Mouse (Mus musculus) right cerebral cortex, adult 2 months (tissue): ENCODE measurements around the gene Mpzl2.
"Not testable (repeated sequence)": the region's sequence is repeated elsewhere in the genome, so short reads cannot be mapped to it uniquely, and the experiment has no call there.

ENCODE experiments used
- DNase-seq, 2 experiments: peaks; one replicate each; pipeline ENCODE4 v3.0.0; 2021 to 2022; ENCODE audit warnings: low spot score in 2 of 2

Gene Mpzl2

DNA sequence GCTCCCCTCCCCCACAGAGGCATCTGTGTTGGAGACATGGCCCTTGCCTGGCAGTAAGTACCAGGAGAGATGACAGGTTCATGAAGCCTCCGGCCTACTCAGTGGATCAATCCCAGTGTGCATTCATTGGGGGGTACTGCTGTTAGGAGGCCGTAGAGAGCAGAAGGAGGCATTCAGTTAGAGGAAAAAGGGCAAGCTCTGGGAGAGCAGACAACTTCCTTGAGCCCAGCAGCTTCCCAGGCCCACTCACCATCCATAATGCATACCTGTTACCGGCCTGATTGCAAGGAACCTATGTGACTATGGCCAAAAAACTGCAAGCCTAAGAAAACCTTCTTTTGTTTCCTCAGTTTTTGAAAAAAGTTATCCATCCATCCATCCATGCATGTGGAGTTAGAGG, 5.1 kb upstream of the Mpzl2 start:
- DNase-seq: no peak

DNA sequence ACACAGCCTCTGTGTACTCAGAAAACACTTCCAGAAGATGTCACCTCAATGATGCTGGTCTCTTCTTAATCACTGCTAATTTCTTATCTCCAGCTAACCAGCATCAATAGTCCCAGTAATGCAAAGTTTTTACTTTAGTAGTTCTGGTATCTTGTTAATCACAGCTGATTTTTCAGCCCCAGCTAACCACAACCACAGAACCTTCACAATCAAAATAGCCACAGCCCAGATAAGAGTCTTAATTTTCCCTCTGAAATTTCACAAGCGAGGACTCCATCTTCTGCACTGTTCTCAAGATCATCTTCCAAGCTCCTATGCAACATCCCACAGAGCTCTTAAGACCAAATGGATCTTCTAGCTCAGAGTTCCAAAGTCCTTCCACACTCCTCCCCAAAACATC, 1.8 kb upstream of the Mpzl2 start:
- DNase-seq: not testable (repeated sequence)

DNA sequence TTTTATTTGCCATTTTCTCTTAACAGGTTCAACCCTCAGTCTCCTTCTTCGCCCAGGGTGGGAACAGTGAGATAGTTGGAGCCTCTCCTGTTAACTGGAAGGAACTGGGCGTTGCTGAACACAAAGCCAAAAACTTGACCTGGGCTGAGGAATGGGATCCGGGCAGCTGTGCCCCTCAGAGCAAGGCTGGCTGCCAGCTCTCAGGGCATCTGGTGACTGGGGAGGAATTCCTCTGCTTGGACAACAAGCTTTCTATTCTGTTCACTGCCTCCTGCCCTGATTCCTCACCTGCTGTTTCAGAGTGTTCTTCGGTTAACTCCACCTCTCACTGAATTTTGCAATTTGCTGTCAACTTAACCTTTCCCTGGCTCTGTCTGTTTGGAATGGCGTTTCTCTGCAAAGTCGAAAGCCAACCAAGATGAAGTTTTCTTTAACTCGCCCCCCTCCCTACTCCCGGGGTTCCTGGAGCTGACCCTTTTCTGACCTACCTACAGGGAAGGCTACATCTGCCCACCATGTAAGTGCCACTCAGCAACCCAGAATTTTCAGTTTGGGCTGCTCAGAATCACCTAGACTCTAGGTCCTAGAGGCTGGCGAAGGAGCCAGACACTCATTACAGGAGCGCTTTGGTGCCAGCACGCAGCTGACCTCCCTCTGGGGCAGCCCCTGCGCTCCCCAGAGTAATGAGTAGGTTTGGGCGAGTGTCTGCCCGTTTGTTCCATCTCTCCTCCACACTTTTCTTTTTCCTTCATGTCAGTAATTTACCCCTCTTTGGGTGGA, 657 bp downstream of the Mpzl2 start:
- no peak for DNase-seq

DNA sequence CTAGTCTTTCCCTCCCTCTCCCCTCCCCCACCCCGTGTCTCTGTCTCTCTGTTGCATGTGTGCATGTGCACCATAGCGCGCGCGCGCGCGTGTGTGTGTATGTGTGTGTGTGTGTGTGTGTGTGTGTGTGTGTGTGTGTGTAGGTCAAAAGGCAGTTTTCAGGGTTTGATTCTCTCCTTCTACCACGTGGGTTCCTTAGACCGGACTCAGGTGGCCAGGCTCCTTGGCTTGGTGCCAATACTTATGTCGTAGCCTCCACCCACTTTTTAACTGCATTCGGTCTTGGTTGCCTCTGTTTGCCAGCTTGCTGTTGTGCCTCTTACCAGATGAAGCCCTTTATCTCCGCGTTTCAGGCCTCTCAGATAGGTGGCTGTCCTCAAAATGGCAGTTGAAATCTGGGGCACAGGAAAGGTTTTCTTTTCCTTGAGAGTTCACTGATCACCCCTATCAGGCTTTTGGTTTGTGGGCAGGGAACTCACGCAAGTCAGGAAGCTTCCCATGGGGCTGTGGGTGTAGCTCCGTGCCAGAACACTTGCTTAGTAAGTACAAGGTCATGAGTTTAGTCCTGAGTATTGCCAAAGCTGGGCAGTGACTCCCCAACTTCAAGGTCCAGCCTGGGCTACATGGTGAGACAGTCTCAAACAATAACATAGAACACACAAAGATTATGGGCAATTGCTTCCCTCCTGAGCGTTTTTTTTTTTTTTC, 1.7 kb downstream of the Mpzl2 start:
- no peak for DNase-seq

DNA sequence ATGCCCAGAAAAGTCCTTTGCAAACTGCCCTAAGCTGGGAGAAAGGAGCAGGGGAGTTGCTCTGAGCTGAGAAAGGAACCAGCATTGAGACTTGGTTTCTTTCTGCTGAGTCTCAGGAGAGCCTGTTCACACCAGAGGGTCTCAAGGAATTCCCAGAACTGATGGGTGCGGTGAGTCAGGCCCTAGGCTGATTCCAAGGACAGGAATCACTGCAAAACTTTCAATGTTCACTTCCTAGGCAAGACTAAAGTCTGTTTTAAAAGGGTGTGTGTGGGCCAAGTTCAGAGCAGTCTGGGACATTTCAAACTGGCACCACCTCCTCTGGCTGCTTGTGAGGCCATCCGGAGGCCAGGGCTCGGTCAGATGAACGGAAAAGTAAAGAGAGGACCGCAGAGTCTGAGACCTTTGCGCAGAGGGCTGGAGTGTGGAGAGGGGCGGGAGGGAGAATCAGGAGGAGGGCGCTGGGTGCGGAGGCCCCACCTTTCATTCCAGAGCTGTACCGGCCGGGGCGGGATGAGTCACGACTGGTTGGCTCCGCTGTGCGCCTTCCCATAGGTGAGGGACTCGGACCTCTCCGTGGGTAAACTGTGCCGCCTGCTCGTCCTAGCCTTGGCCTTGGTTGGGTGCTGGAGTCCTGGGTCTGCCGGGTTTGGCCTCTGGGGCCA, 2.6 kb downstream of the Mpzl2 start:
- no peak for DNase-seq

DNA sequence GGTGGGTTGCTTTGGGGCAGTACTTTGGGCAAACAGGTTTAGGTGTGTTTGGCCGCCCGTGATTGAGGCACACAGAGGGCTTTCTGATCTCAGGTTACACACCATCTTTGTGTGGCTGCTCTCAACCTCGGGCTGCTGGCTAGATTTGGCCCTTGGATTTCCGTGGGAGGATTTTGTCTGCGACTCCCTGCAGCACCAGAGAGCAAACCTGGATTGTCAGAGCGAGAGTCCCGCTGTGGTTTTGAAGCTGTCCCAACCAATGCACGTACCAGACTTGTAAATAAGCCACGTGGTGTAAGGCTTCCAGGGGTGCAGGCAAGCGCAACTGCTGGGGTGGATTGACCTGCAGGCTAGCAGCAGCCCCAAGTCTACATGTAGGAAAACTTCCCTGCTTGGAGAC, 3.3 kb downstream of the Mpzl2 start:
- DNase-seq: no peak

DNA sequence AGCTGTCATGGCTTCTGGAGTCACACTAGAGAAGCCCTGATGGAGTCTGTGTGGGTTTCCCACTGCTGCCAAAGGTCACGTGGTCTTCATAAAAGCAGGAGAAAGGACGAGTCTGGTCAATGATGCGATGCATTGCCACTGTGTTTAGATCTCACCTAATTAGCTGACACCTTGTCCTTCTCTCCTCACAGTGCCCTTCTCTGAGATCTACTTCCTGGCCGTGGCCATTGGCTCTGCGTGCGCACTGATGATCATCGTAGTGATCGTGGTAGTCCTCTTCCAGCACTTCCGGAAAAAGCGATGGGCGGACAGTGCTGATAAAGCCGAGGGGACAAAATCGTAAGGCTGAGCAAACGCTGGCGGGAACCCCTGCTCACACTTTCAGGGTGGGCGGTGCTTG, 7.4 kb downstream of the Mpzl2 start:
- DNase-seq: no peak

DNA sequence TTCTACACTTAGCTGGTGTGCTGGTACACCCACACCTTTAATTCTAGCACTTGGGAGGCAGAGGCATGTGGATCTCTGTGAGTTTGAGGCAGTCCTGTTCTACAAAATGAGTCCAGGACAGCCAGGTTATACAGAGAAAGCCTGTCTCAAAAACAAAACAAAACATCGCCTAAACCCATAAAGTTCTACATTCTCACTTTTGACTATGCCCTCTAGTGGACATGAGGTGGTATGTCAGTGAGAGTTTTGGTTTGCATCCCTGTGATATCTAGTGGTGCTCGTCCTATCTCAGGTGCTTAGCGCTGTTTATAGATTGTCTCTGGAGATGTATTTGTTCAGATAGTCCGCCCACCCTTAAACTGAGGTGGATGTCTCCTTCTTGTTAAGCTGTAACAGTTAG, 8.9 kb downstream of the Mpzl2 start:
- peak; percentile 14 to 25 for DNase-seq

DNA sequence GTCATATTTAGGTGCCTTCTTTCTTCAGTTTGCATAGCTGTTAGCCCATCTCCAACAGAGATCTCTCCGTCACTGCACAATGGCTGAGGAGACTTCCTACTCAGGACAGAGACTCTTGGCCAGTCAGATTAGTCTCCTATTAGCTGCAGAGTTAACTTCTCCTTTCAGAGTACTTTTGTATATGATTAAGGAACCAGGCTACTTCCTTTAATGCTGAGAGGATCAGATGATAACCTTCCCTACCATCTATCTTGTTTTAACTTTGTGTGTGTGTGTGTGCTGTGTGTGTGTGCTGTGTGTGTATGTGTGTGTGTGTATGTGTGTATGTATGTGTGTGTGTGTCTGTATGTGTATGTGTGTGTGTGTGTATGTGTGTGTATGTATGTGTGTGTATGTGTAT, 10.1 kb downstream of the Mpzl2 start:
- DNase-seq: no peak

DNA sequence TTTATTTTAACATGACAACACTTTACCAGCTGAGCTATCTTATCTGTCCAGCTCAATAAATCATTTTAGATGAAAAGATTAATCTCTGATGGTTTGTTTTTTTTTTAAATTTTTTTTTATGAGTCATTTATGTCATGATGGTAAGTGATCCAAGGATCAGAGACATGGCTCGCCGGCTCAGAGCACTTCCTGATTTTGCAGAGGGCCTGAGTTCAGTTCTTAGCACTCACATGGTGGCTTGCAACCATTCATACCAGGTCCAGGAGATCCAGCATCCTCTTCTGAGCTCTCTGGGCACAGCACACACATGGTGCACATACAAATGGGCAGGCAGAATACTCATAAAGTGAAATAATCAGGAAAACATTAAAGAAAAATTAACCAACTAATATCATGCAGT, 10.7 kb downstream of the Mpzl2 start:
- DNase-seq: no peak

DNA sequence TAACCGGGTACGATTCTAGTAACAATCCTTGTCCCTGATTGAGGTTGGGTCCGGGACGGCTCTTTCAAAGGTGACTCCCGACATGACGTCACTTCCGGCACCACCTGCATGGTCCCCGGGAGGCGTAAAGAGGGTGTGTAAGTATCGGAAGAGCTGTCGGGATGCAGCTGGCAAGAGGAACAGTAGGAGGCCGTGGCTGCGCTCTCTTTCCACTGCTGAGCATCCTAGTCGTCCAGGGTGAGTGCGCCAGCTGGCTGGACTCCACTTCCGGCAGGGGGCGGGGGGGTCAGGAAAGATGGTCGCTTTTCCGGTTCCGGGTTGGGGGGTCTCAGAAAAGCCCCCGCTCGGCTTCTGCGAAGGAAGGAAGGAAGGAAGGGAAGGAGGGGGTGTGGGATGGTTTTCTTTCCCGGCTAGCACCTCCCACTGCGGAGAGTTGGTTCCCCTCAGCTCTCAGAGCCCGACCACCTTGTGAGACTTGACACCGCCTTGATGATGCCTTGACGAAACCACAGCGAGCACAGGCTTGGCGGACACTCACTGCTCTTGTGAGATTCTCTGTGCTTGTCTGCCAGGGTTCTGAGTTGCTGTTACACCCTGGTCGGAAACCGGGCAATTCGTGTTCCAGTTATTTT, 15.6 kb downstream of the Mpzl2 start, which contains the start of gene Mpzl3:
TSS of gene Mpzl3 (plus strand) at position 105 of the 632 bp plus-strand sequence.
- DNase-seq: peak; percentile 85 to 91

DNA sequence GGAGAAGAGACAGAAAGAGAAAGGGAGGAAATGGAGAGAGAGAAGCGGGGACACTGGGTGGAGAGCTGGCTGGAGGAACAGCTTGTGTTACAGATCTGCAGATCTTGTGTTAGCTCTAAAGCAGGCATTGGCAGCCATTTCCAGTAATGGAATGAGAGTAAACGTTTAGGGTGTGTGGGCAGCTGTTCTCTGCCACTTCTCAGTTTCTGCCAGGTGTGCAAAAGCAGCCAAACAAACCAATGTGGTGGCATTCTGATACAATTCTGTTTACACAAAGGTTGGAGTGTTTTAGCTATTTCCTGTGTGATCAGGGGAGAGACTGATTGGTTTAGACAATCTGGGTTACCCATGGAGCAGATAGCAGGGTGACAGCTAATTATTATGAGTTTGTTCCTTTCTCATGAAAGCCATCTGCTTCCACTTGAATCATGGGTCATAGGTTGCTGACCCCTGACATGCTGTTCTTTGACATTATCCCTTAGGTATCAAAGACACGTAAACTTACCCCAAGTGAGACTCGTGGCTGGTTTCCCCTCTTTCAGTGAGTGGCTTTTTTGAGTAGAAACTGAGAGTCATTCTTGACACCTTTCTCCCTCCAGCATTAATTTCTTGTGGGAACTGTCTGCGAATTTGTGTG, 18.8 kb downstream of the Mpzl2 start:
- DNase-seq: no peak

DNA sequence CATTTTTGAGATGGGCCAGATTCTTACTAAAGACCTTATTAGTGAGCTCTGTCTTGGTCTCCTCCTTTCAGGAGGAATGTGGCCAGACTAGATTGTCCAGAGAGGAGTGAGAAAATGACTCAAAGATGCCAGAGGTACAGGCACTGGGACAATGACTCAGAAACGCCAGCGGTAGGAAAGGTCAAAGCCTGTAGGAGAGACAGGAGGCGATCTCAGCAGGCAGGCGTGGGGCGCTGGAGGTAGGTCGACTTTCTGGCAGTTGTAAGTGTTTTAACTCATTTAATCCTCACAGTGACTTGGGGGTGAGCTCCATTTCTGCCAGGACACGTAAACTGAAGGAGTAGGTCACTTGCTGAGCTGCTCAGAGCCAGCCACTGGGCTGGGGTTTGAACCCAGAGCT, 20.6 kb downstream of the Mpzl2 start:
- no peak for DNase-seq

DNA sequence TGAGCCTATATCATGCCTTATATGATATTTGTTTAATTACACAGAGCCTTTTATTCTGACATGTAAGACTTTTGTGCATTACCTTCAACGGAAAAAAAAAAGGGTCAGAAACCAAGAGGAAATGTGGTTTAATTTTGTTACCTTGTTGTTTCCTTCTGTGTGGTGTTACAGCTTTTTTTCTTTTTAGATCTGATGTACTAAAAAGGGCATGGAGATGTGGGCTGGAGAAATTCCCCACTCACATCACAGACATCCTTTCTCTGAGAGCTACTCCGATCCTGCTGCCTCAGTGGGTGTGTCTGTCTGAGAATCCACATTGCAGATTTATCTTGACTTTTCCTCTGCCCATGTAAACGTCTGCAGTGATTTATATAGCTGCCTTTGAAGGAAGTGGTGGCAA, 23.1 kb downstream of the Mpzl2 start:
- no peak for DNase-seq

DNA sequence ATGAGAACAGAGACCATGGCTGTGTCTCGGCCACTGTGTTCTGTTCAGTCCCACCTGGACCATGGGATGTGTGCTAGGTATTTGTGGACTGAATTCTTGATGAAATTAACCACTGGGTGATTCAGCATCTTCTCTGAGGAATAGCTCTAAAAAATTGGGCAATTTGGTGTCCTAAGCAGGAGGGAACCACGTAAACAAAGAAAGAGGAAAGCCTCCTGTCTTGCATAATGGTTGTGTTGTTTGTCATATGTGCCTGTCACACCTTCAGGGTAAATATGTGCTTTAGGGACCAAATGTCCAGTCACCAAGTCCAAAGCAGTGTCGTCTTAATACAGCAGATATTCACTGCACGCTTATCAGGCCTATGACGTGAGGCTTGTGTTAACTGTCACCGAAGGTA, 24.8 kb downstream of the Mpzl2 start:
- DNase-seq: no peak

DNA sequence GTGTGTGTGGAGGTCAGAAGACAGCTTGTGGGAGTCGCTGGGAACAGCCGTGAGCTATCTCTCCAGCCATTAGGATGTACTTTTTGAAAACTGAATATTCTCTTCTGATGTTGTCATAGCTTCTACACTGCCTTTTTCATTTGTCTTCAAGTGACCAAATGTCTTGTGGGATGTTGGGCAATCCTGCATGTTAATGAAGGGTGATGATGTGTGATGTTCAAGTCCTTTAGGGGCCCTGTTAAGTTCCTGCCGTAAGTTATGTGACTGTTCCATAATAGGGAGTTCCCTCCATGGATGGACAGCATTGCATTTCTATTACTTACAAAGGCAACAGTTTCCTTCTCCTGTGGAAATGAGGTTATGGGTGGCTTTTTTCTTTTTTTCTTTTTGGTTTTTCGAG, 27.1 kb downstream of the Mpzl2 start:
- no peak for DNase-seq

DNA sequence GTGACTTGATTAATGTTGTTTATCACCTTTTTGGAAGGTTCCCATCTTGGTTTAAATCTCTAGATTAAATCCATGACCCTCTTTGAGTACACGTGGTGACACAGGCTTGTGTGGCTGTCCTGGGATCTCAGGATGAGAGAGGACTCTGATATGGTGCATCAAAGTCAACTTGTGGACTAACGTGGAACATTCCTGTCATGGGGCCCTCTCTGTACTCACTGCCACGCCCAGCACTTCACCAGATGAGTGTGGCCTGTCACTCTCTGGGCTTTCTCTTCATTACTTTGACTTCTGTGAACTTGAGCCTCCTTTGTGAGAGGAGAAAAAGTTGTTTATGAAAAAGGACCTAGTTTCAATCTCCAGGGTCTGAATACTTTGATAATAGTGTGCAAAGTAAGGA, 32.2 kb downstream of the Mpzl2 start:
- no peak for DNase-seq

DNA sequence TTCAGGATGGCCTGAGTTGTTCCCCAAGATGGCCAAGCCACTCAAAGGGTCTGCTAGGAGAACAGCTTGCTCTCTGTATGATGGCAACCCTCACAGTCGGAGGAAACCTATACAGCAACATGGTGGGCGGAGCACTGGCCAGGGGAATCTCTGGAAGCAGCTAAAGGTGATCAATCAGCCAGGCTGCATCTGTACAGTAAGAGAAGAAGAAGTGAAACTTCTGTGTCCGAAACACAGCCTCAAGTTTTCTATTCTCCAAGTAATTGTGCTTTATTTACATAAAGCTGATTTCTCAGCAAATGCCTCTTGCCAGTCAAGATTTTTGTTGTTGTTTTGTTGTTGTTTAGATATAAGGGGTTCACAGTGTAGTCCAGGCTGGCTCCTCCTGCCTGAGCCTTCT, 38.3 kb downstream of the Mpzl2 start:
- no peak for DNase-seq

DNA sequence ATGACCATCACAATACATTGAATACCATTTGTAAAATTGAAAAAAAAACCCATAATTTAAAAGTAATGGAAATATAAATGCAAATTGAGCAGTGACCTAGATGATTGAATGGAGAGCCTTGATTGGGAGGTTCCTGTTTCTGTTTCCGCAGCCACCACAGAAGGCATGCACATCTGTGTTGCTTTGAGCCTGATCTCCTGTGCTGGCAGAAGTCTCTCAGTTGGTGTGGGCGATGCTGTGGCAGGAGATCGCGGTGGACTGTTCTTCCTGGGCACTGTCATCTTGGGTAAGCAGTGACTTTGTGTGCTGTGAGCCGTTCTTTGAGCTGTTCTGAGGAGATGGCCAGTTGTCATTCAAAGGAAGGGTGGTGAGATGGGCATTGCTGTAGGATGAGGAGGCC, 39.4 kb downstream of the Mpzl2 start, which contains the start of gene Jaml:
TSS of gene Jaml (plus strand) at position 173 of the 400 bp plus-strand sequence.
- no peak for DNase-seq

DNA sequence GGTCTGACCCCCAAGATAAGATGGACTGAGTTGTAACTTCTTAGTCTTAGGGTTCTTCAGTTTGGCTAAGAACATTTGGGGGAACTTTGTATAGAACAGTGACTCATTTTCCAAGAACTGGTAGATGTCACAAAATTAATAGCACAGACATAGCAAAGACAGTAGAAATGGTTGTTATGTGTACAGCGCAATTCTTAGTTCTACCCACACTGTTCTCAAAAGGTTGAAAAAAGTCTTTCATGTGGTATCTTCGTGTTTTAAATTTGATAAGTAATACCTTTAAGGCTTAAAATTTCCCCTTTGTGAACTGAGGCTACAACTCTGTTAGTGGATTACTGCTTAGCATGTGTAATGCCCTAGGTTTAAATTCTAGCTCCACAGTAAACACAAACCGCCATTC, 43.5 kb downstream of the Mpzl2 start:
- DNase-seq: no peak

DNA sequence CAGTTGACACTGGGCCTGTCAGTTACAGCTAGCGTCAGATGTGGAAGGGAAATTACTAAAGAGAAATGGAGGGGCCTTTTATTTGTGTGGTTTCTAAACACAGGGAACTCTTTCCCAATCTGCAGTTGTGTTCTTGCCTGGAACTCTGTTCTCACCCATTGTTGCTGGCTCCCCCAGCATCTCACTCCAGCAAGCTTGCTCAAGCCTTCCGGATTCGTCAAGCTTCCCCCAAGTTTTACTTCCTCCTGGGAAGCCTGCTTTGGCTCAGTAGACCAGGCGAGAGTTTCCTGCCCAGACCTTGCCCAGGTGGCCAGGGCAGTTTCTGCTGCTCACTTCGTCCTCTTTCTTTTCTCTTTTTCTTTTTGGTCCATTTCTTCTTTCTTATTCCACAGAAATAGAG, 45.0 kb downstream of the Mpzl2 start:
- no peak for DNase-seq
